Mouse (Mus musculus) lung, postnatal 0 days (tissue): ENCODE measurements around the gene Ang5. TPM values are rescaled to one million over a fixed set of nuclear protein-coding genes. Genes with fewer than 3 reads are reported as not detected.
"Not testable (repeated sequence)": the region's sequence is repeated elsewhere in the genome, so short reads cannot be mapped to it uniquely, and the experiment has no call there.

Source experiments
- ATAC-seq: fragments of 200-750 bp; cut with Nextera tagmentation; 2 replicates; pipeline ENCODE4 v1.8.0; 2017; ENCODE audit warnings: moderate library complexity
- DNase-seq: peaks from one replicate; pipeline ENCODE4 v3.0.0-alpha.2; 2016; ENCODE audit warnings: low spot score
- H3K27ac ChIP-seq: fragments of 300-500 bp; sonication (generic); 2 replicates; pipeline ENCODE4 v1.5.1; 2014; ENCODE audit warnings: antibody characterized with exemption, mild to moderate bottlenecking, low read length, mixed read lengths
- H3K27me3 ChIP-seq: fragments of 300-500 bp; sonication (generic); replicated peaks from 2 replicates; pipeline ENCODE4 v1.6.1; 2014; ENCODE audit warnings: low read length, mixed read lengths; ENCODE audit not compliant: insufficient read depth
- H3K36me3 ChIP-seq: fragments of 300-500 bp; sonication (generic); 2 replicates; pipeline ENCODE4 v1.6.1; 2014; ENCODE audit warnings: low read length, mixed read lengths; ENCODE audit not compliant: insufficient read depth
- H3K4me1 ChIP-seq: fragments of 300-500 bp; sonication (generic); 2 replicates; pipeline ENCODE4 v1.6.1; 2014; ENCODE audit warnings: antibody characterized with exemption, low read depth, low read length, mixed read lengths; ENCODE audit not compliant: insufficient read depth
- H3K4me2 ChIP-seq: fragments of 300-500 bp; sonication (generic); replicated peaks from 2 replicates; pipeline ENCODE4 v1.6.1; 2014; ENCODE audit warnings: low read depth, mild to moderate bottlenecking, low read length, moderate library complexity, mixed read lengths
- H3K4me3 ChIP-seq: fragments of 300-500 bp; sonication (generic); 2 replicates; pipeline ENCODE4 v1.5.1; 2014; ENCODE audit warnings: low read depth, low read length
- H3K9ac ChIP-seq: fragments of 300-500 bp; sonication (generic); replicated peaks from 2 replicates; pipeline ENCODE4 v1.6.1; 2014; ENCODE audit warnings: low read depth, mild to moderate bottlenecking
- H3K9me3 ChIP-seq: fragments of 300-500 bp; sonication (generic); 2 replicates; pipeline ENCODE4 v1.6.1; 2016; ENCODE audit warnings: low read length, mixed read lengths
- CTCF ChIP-seq: IDR thresholded peaks from 2 replicates; pipeline ENCODE4 v1.5.1; 2016; ENCODE audit warnings: antibody characterized with exemption, mild to moderate bottlenecking
- whole genome bisulfite sequencing: fragments of 180-500 bp; shearing (Covaris S2); extraction: QIAGEN DNeasy Blood & Tissue Kit; methylation state at CpG from one replicate; pipeline ENCODE4 v1.1.7; 2014; 5-methylcytosine and 5-hydroxymethylcytosine counted together
- polyA plus RNA-seq: library from polyadenylated mRNA; unstranded; fragments of >200 nt; fragmentation: Nextera tagmentation; extraction: Ambion mirVana; gene quantifications from 2 replicates; pipeline ENCODE4 v1.2.1, GENCODE M21; 2015

The Ang5 gene
- polyA plus RNA-seq = not detected in 2 replicates

- no CpG with 5 or more reads among the region's 2 CpGs for WGBS
- not testable (repeated sequence) for H3K4me3 ChIP-seq, ATAC-seq, H3K27ac ChIP-seq, DNase-seq, H3K36me3 ChIP-seq, H3K4me1 ChIP-seq, H3K9ac ChIP-seq, H3K4me2 ChIP-seq, H3K9me3 ChIP-seq, H3K27me3 ChIP-seq
Measured at GRCm38 (mm10) chr14:43956769-43957168, at the start of gene Ang5. Gene Ang5 (plus strand): TSS chr14:43957069.

- not testable (repeated sequence) for H3K4me3 ChIP-seq, H3K9me3 ChIP-seq, H3K27ac ChIP-seq, ATAC-seq, H3K36me3 ChIP-seq, H3K4me2 ChIP-seq, H3K4me1 ChIP-seq, H3K9ac ChIP-seq, H3K27me3 ChIP-seq, DNase-seq
Measured at GRCm38 (mm10) chr14:43918214-43918613, 38.7 kb upstream of the Ang5 start.

GRCm38 (mm10) chr14:43923459-43923858, 33.4 kb upstream of the Ang5 start, which contains the start of gene Ear10:
Gene Ear10 (minus strand): TSS chr14:43923559.
- not testable (repeated sequence) for H3K9me3 ChIP-seq, H3K4me1 ChIP-seq, H3K27me3 ChIP-seq, H3K9ac ChIP-seq, H3K4me3 ChIP-seq, ATAC-seq, DNase-seq, H3K36me3 ChIP-seq, H3K27ac ChIP-seq, H3K4me2 ChIP-seq
- WGBS = 79% methylated on average over 3 of the region's 3 CpGs

- H3K4me2 ChIP-seq = peak within 1 kb of the TSS; percentile 51
- peak within 1 kb of the TSS; percentile 6; the same call in 1 of the 2 replicates for H3K27ac ChIP-seq
- WGBS = 8% methylated on average over 10 of the region's 10 CpGs
- not testable (repeated sequence) for H3K4me1 ChIP-seq, H3K9me3 ChIP-seq, H3K27me3 ChIP-seq, H3K36me3 ChIP-seq
- H3K4me3 ChIP-seq = peak within 1 kb of the TSS; percentile 48
- peak; percentile 87 for ATAC-seq
- DNase-seq = peak; percentile 87
- peak within 1 kb of the TSS; percentile 23; the same call in 1 of the 2 replicates for H3K9ac ChIP-seq
- peak; percentile 84 for TF ChIP-seq CTCF
Measured at GRCm38 (mm10) chr14:43924688-43925403, 32.0 kb upstream of the Ang5 start, which contains the start of gene Gm8113. Gene Gm8113 (plus strand): TSS chr14:43925390.

- Histone ChIP-seq H3K27ac (peak overlapping the region; percentile 6; the same call in 1 of the 2 replicates), H3K9ac (peak overlapping the region; percentile 23; the same call in 1 of the 2 replicates), H3K4me2 (peak overlapping the region; percentile 51), H3K4me3 (peak overlapping the region; percentile 48)
- H3K27me3 ChIP-seq, H3K36me3 ChIP-seq, H3K4me1 ChIP-seq, H3K9me3 ChIP-seq: not testable (repeated sequence)
- WGBS = 5% methylated on average over 21 of the region's 21 CpGs
- peak; percentile 57 for ATAC-seq
- peak; percentile 46 for DNase-seq
Measured at GRCm38 (mm10) chr14:43925404-43925950, 31.4 kb upstream of the Ang5 start.

GRCm38 (mm10) chr14:43932991-43933390, 23.9 kb upstream of the Ang5 start:
- peak; percentile 74 for TF ChIP-seq CTCF
- peak; percentile 49 for DNase-seq

GRCm38 (mm10) chr14:43933399-43933798, 23.5 kb upstream of the Ang5 start:
- not testable (repeated sequence) for H3K27ac ChIP-seq, DNase-seq, H3K4me2 ChIP-seq, H3K36me3 ChIP-seq, ATAC-seq, H3K4me3 ChIP-seq, H3K9ac ChIP-seq, H3K9me3 ChIP-seq, H3K4me1 ChIP-seq, H3K27me3 ChIP-seq
- WGBS = 44% methylated on average over 5 of the region's 5 CpGs

More at GRCm38 (mm10) chr14:43932991-43933390, 23.9 kb upstream of the Ang5 start:
- not testable (repeated sequence) for H3K27me3 ChIP-seq, H3K9ac ChIP-seq, H3K4me3 ChIP-seq, H3K9me3 ChIP-seq, H3K4me2 ChIP-seq, H3K27ac ChIP-seq, H3K4me1 ChIP-seq, H3K36me3 ChIP-seq, ATAC-seq
- 18% methylated on average over 7 of the region's 8 CpGs for WGBS

- DNase-seq, H3K36me3 ChIP-seq, H3K9me3 ChIP-seq, H3K4me3 ChIP-seq, ATAC-seq, H3K27me3 ChIP-seq, H3K4me2 ChIP-seq, H3K9ac ChIP-seq, H3K27ac ChIP-seq, H3K4me1 ChIP-seq: not testable (repeated sequence)
- WGBS = 41% methylated on average over 2 of the region's 2 CpGs
Measured at GRCm38 (mm10) chr14:43953382-43953781, 3.5 kb upstream of the Ang5 start.

- H3K36me3 ChIP-seq, H3K27ac ChIP-seq, H3K4me1 ChIP-seq, H3K4me3 ChIP-seq, DNase-seq, ATAC-seq, H3K9ac ChIP-seq, H3K9me3 ChIP-seq, H3K27me3 ChIP-seq, H3K4me2 ChIP-seq: not testable (repeated sequence)
- WGBS = no CpG with 5 or more reads among the region's 1 CpGs
Measured at GRCm38 (mm10) chr14:43955074-43955473, 1.8 kb upstream of the Ang5 start.
